Mouse (Mus musculus): ENCODE measurements around the gene Ralgps1.

DNA sequence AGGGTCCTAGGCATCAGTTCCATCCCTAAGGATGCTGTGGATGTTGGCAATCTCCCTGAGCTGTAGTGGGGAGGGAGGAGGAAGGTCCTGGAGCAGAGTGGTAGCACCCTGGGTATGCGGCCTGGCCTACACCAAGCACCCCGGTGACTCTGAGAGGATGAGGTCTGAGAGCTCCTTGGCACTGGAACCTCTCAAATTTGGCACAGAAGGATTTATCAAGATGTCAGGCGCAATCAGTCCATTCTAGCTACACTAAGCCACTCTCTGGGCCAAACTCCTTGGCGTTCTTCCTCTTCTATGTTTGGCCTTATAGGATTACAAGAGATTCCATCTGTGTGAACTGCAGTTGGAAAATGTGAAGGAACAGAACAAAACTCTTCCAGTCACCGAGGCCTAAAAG is 82.4 kb downstream of the Ralgps1 start:
- TF ChIP-seq POLR2A (IDR thresholded peaks at IDR 0.05; ENCODE audit: borderline replicate concordance, extremely low read depth, low read depth, low read length) (no peak), CTCF (IDR thresholded peaks at IDR 0.05; ENCODE audit: insufficient read depth, low read length) (no peak)

Data from lung, adult 2 months (tissue).